Mouse (Mus musculus) liver (tissue): ENCODE measurements around the gene Tbc1d22a.

Source experiments
- DNase-seq: peaks from one replicate; pipeline ENCODE4 v3.0.0-alpha.2; 2020; ENCODE audit warnings: mixed read lengths

The Tbc1d22a gene

GRCm38 (mm10) chr15:86542371-86542770 is 328.1 kb downstream of the Tbc1d22a start:
- DNase-seq: no peak

- no peak for DNase-seq
Measured at GRCm38 (mm10) chr15:86544122-86544795, 330.0 kb downstream of the Tbc1d22a start.
